Mouse (Mus musculus) gastrocnemius, adult 8-10 months (tissue): ENCODE results near the gene Flt1. TPM values are rescaled to one million over a fixed set of nuclear protein-coding genes. Genes with fewer than 3 reads are reported as not detected.
"Not testable (repeated sequence)": the region's sequence is repeated elsewhere in the genome, so short reads cannot be mapped to it uniquely, and the experiment has no call there.

Experiments
- DNase-seq, 2 experiments: peaks; one replicate each; pipeline ENCODE4 v3.0.0; 2022; ENCODE audit warnings: low spot score in 2 of 2
- total RNA-seq, 4 experiments: library from RNA; stranded (reverse); gene quantifications; 2 replicates each; pipeline ENCODE4 v1.2.4; 2022

The Flt1 gene
- total RNA-seq, 4 experiments from 2014 or later, result 21.2 to 27.7 (median 24.7) TPM

DNA sequence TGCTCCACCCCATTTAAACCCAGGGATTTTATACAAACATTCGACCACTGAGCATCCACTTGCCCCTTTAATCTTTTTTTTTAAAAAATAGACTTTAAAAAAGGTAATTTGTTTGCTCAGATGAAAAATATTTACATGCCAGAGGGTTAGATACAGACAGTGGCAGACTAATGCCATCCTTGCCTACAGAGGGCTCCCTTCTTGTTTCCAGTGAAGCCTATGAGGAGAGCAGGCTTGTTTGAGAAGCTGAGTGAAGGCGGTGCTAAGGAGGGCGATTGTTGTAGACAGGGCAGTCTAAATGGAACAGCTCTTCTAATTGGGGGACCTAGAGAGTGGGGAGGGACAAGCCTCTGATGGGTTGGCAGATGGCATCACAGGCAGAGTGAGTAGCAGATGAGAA lies 109.4 kb downstream of the Flt1 start:
- no peak for DNase-seq

DNA sequence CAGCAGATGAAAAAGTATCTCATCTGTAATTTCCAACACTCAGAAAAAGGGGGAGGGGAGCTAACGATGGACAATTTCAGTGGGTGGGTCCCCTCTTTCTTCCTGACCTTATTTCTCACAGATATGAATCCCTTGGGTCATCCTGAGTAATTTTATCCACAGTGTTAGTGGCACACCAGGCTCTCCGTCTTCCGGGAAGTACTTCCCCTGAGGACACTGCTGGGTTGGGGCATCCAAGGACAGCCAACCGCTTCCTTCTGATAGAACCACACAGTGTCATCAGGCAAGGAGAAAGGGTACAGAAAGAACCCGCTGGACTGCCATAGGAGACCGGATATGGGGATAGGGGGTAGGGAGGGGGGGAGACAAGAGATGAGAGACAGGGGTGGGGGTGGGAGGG lies 111.2 kb downstream of the Flt1 start:
- DNase-seq, result no peak

DNA sequence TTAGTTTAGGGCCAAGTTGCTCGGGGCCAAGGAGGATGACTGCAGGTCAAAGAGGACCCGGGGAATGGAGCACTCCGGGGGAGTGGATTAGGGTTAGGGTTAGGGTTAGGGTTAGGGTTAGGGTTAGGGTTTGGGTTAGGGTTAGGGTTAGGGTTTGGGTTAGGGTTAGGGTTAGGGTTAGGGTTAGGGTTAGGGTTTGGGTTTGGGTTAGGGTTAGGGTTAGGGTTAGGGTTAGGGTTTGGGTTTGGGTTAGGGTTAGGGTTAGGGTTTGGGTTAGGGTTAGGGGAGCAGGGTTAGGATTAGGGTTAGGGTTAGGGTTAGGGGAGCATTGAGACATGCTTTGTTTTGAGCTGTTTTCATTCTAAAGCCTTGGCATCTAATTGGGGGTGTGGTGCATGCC lies 114.5 kb downstream of the Flt1 start:
- not testable (repeated sequence) for DNase-seq

DNA sequence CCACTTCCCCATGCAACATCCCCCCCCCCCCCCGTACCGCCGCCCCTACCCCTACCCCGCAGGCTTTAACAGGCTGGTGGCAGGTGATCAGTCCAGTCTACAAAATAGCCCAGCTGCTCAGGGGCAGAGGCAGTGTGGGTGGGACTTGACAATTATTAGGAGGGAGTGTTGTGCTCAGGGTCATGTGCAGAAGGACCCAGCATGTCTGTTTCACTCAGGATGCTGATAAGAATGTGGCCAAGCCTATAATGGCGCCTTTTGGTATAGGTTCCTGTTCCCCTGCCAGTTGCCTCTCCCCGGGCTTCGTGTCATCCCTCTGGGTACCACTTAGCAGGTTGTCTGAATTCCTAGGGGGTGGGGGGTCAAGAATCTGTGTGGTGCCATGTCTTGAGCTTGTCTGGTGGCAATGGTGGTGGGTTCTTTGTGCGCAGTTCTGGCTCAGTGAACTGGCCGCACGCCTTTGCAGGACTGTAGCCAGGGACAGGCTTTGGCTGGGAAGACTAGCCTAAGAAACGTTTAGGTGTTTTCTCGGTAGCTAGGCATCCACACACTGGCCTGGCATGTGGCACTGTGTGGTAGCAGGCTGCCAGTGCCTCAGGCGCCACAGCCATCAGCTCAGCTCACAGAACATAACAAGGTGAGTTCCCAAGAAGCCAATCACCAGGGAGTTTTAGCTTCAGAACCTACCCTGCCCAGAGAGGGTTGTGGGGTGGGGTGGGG lies 118.4 kb downstream of the Flt1 start:
- DNase-seq, result no peak

DNA sequence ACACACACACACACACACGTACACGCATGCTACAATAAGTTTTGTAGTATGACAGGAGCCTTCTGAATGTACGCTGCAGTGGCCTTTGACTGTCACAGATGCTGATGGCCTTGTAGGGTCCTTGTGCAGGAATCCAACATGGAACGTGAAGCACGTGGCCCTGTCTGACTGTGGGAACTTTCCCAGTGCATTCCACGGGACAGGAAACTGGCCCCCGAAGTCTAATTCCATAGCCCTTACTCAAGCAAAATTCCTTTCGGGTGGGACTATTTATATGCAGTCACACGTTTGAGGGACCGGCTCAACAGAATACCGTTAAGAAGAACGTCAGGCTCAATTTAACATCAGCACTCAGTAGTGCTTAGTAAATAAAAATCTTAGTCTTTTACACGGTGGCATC lies 119.1 kb downstream of the Flt1 start:
- no peak for DNase-seq

DNA sequence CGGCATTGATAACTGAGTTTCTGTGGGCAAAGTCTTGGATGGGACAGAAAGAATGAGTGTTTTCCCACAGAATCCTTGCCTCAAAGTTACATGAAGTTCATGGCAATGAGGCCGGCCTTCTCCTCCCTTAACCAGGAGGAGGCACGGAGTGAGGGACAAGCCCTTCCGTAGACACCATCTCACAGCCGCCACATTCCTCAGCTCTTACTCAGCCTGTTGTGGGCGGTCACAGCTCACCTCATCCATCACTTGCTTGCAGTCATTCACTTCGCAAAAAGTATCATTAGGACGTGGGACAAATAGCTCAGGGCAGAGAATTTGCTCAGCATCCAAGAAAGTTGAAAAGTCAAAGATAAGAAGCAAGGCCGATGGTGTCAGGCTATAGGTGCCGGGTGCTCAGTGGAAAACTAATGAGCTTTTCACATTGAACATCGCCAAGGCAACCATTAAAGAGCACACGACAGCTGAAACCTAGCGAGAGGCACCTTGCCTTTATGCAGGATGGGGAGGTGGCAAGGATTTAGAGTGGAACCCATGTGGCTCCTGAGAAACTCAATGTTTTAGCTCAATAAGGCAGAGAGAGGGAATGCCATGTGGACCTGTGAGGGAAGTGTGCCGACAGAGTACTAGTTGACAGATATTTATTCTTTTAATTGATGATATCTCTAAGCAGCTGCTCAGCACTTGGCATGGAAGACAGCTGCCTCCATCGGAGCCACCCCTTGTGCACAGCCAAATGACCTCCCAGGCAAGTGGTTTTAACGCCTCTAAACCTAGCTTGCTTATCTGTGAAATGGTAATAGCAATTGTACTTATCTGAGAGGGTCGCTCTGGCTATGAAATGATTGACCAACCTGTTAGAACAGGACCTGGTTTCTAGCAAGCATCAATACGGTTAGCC lies 124.1 kb downstream of the Flt1 start:
- no peak for DNase-seq

DNA sequence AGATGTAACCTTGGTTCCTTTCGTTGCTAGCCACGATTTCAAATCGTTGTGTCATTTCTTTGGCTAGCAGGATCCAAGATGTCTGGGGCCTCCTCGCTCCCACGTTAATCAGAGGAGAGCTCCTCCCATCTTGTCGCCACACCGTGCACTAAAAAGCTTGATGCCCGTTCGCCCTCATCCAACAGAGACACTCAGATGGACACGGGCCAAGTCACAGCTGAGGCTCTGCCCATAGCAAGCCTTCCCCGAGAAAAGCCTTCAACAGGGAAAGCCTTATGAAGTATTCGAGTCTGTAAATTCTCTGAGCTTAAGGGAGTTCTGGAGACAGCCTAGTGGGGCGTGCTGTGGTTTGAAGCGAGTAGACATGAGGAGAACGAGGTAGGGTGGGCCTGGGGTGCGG lies 128.0 kb downstream of the Flt1 start:
- DNase-seq, result no peak

DNA sequence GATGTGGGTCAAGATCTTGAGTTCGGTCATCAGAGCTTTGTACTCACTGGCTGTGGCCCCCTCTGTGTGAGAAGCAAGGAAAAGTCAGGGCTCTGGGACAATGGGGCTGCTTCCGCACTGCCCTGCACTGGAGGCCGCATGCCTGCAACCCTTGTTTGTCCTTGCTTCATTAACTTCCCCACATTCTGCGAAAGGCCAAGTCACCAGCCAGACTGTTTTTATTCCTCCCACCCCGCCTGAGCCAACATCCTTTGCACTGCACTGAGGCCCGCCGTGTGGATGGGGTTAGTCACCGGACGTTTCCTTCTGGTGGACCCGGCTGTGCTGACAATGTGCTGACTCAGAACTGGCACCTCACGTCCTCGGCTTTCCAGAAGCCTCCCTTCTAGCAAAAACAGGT lies 136.0 kb downstream of the Flt1 start:
- DNase-seq, result no peak

DNA sequence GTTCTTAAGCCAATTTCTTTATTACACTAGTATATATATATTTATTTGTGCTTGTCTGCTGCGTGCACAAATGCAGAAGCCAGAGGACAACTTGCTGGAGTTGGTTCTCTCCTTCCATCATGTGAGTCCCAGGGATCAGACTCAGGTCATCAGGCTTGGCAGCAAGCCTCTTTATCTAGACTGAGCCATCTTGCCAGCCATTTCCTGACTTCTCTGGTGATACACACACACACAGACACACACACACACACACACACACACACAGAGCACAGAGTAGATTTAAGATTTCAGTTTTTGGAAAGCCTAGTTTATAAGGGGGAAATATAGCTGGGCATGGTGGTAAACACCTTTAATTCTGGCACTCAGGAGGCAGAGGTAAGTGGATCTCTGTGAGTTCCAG lies 140.7 kb downstream of the Flt1 start:
- no peak for DNase-seq

DNA sequence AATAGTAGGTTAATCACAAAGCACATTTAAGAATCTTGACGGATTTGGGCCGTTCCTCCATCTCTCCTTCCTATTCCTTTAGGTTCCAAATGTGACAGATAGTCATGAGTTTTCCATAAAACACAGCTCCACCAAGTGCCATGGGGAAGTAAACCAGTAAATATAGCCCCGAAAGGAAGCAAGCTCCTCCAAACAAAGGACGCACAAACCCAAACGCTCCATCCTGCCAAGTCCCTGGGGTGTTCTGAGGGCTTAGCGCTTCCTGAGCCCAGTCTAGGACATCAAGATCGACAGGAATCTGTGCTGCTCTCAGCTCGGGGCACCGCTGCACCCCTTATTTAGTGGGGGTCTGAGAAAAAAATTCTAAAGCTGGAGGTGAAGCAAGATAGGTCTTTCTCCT lies 141.2 kb downstream of the Flt1 start:
- DNase-seq, result no peak

DNA sequence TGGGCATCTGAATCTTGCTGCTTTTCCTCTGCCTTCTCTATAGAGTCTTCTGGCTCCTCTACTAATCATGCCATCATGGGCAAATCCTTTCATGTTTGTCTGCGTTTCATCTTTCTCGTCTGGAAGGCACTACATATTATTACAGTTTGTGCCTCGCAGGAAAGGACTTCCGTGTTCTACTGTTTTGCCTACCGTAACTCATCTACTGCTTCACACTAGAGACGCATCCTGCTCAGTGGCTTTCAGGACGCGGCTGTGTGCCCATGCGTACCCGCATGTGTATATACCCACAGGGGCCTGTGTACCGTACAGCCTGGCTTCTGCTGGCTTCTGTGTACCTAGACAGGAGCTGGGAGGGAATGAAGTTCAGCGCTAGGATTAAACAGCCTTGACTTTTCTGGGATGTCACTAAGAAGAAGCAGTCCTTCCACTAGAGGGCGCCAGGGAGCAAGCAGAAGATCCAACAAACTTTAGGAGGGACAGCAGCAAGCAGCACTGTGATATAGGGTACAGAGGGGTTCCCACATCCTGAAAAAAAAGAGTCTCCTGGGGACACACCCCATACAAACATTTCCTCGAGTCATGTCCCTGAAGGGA lies 142.0 kb downstream of the Flt1 start:
- DNase-seq, result peak; percentile 41 to 65

DNA sequence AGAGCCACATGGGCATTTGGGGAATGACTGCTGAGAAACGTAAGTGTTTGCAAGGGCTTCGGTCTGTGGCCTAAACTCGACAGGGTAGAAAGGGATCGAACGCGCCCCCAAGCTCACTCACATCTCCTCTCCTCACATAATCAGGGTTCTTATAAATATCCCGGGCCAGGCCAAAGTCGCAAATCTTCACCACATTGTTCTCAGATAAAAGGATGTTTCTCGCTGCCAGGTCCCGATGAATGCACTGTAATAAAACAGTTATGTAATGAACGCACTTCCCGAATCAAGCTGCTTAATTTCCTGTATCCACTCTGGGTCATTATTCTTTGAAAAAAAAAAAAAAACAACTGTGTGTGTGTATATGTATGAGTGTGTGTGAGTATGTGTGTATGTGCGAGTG lies 145.6 kb downstream of the Flt1 start:
- no peak for DNase-seq

DNA sequence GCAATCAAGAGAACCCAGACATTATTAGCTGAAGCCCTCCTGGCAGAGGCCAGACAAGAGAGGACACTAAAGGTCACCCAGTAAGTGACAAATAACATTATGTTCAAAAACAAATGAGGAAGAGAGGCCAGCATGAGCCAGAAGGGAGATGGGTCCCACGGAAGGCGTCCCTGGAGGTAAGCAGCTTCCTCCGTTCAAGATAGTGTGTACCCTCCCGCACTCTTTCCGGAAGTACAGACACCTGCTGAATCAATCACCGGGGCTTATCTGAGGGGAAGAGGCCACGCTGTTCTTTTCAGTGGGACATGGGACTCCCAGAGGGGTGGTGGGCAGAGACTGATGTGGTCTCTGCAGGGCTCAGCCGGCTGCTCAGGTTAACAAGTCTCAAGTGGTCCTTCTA lies 146.1 kb downstream of the Flt1 start:
- DNase-seq, result no peak

DNA sequence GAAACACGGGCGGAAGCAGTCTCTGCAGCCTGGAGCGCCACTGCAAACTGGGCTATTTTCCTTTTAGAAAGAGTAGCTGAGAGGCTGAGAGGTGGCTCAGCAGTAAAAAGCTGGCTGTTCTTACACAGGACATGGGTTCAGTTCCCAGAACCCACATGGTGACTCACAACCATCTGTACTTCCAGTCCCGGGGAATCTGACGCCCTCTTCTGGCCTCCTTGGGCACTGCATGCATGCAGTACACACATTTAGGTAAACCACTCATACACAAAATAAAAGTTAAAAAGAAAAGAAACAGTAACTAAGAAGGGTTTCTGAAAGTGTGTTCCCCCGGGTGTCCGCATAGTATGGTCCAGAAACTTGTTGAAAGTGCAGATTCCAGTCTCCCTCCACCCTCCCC lies 146.7 kb downstream of the Flt1 start:
- no peak for DNase-seq

DNA sequence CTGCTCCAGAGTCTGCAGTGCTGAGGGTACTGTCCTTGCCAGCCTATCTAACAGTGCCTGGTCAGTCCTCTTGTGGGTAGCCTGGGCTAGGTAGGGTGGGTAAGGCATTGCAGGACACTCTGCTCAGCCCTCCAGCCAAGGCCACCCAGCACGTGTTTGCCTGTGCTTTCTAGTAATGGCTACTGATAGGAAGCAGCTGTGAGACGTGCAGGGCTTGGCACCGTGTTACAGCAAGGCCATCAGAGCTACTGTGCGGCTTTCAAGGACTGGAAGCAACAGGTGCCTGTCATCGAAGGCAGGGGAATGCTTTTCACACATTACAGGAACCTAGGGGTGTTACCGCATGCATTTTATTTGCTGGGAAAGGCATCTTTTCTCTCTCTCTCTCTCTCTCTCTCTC lies 148.8 kb downstream of the Flt1 start:
- DNase-seq, result no peak

DNA sequence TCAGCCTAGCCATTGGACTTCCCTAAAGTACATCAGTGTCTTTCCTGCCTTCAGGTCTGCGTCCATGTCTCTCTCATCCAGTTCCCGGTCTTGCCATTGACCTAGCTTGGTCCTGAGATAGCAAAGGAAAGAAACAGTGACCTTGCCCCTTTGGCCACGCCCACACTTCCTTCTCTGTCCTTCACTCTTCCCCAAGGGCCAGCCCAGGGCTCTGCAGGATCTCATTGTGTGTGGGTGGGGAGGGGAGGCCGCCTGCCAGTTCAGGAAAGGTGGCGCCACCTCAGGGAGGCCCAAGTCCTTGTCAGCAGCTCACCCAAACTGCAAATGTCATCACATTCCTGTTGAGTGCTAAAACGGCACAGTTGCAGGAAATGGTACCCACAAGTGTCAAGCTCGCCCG lies 151.3 kb downstream of the Flt1 start:
- no peak for DNase-seq

DNA sequence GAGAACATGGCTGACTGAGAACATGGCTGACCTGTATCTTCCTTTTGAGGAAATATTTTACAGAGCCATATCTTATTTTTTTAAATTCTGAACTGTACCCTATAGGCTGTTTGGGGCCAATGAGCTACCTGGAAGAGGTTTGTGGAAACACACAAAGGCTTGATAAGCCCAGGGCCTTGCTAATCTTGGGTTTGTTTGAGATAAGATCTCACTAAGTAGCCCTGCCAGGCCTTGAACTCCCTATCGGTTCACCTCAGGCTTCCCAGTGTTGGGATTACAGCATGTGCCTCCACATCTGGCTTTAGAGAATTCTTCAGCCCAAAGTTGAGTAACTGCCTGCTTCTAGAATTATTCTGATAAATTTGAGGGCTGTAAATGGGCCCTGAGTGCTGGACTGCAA lies 152.3 kb downstream of the Flt1 start:
- no peak for DNase-seq

DNA sequence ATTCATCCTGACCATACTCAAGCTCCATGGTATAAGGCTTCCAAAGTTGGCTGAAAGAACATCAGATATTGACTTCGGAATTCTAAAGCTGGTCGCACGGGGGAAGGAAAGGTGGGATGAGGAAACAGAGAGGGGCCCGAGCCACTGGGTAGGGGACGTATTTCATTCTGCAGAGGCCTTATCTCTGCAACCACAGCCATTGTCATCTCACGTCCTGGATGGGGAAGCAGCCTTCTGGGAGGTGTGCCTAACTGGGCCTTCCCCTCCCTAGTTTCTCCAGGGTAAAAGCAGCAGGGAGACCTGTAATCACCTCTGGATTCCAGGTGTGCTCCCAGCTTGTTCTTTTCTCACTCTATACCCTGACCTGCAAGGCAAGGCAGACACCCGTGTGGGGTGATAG lies 153.1 kb downstream of the Flt1 start:
- no peak for DNase-seq

DNA sequence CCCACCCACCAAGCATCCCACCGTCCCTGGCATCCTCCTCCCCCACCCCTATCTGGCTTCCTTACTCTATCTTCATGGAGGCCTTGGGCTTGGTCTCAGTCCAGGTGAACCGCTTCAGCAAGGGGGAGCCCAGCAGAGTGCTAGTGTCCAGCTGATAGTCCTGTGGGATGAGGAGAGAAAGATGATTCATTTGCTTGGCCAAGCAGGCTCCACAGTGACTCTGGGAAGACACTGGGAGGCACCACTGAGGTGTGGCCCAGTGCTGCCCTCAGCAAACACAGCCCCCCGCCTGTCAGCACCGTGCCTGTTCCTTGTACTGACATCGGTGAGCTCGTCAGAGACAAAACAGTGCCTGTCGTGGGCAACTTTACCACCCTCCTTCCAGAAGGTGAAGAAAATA lies 159.5 kb downstream of the Flt1 start:
- no peak for DNase-seq

DNA sequence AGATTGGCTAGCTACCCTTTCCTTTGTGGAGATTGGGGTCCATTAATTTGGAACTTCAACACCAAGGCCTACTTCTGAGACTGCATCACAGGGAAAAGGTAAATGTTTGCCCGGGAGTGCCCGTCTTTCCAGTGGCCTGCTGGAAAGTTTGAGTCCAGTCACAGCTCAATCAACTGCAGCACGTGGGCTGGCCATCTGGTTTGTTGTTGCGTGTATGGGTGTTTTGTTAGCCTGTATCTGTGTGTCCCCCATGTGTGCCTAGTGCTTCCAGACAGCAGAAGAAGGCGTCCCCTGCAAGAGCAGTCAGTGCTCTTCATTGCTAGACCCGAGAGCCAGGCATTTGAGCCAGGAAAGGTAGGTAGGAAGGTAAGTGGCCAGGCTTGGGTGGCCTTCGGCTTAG lies 160.4 kb downstream of the Flt1 start:
- no peak for DNase-seq

DNA sequence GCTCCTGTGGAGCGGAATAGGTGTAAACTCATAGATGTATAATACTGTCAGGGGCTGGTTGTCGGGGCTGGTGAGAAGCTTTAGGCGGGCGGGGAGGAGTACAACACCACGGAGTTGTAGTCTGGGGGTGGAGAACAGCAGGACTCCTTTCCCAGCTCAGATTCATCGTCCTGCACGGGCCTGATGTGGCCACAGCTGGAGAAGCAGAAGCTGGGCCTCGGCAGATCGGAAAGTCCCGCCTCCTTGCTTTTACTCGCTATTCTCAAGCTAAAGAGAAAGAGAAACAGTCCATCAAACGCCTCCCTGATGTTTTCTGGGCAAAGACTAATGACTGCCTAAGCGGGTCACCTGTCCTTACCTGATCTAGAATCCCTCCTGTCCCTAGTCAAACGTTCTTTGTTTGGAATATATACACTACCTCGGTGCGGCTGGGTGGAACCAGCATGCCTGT lies 161.6 kb downstream of the Flt1 start:
- no peak for DNase-seq

DNA sequence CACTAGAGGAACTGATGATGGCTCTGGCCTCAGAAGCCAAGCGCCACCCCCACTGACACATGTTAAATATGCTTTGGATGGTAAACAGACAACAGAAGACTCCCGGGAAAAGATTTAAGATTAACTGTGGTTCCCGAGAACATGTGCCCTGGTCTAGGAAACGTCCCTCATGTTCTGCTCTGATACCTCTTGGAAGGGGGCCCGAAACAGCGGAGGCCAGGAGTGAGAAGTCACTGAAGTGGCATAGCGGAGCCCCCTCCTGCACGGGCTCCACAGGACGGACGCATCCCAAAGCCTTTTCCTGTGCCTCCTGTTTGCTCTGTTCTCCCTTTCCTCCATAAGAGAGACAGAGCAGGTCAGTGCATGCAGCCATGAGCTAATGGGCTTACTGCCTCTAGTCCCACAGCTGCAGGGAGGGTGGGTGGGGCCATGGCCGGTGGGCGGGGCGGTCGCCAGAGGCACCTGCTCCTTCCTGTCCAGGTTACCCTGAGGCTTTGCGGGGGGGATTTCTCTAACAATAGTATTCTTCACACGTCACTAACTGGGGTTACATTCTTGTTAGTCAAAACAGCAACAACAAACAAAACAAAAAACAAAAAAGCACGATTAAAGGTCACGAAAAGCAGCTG lies 162.2 kb downstream of the Flt1 start:
- DNase-seq, result no peak
